Mouse (Mus musculus) lung, postnatal 0 days (tissue): ENCODE measurements around the gene 4933407L21Rik.

ENCODE experiments used
- CTCF ChIP-seq: IDR thresholded peaks from 2 replicates; pipeline ENCODE4 v1.5.1; 2016; ENCODE audit warnings: antibody characterized with exemption, mild to moderate bottlenecking
- EP300 ChIP-seq: IDR thresholded peaks from 2 replicates; pipeline ENCODE4 v1.6.1; 2016; ENCODE audit warnings: antibody characterized with exemption, mild to moderate bottlenecking, control low read depth

DNA sequence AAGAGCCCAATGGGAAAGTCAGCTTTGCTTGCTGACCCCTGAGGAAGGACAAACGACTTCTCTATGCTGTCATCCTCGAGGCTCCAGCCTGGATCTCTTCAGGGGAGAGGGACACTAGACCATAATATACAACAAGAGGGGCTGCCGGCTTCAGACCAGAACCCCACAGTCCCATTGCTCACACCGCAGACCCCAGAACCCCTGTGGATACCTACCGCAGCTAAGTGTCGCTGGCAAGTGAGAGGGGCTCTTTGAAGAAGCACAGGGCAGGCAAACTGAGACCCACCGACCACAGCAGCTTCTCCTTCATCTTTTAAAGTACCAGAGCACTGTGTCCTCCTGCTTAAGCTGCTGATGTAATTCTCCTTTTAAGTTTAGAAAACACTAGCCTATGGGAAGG lies 6.3 kb downstream of the 4933407L21Rik start:
- no peak for TF ChIP-seq EP300
- TF ChIP-seq CTCF: no peak
